Mouse (Mus musculus): ENCODE measurements at regions not wholly inside any gene's neighbourhood (a gene's known extent, or its start where the extent isn't known, plus 50 kb on each side); places are given as distances from the start of the nearest gene placed in this dataset.

- H3K27me3 ChIP-seq (ENCODE audit: control insufficient read depth, insufficient read depth, low read length) = no peaks in the 10 kb centered on the region
- no peak for ATAC-seq (replicated peaks; ENCODE audit: extremely low read depth, insufficient read depth, low FRiP score)
- no peak overlapping the region for H3K4me2 ChIP-seq (ENCODE audit: low read depth, low read length)
- H3K27ac ChIP-seq (ENCODE audit: low read length) = no peak overlapping the region
- no peaks in the 10 kb centered on the region for H3K4me1 ChIP-seq (ENCODE audit: control insufficient read depth, insufficient read depth, low read length)
- peaks cover 18% of the 10 kb centered on the region for H3K9me3 ChIP-seq (replicated peaks; ENCODE audit: control insufficient read depth, low read length)
- H3K4me3 ChIP-seq (ENCODE audit: low read length) = no peak overlapping the region
- no peak overlapping the region for H3K9ac ChIP-seq (ENCODE audit: low read length)
- 81% methylated on average over 11 of the region's 11 CpGs for WGBS
- no peaks in the 10 kb centered on the region for H3K36me3 ChIP-seq (ENCODE audit: control insufficient read depth, insufficient read depth)
Measured at GRCm38 (mm10) chr1:34930571-34930970, 80.8 kb downstream of the Plekhb2 start.

- H3K27ac ChIP-seq (ENCODE audit: low read length) = no peak overlapping the region
- H3K4me2 ChIP-seq (ENCODE audit: low read depth, low read length) = no peak overlapping the region
- H3K9me3 ChIP-seq (replicated peaks; ENCODE audit: control insufficient read depth, low read length) = no peaks in the 10 kb centered on the region
- H3K36me3 ChIP-seq (ENCODE audit: control insufficient read depth, insufficient read depth) = no peaks in the 10 kb centered on the region
- no peaks in the 10 kb centered on the region for H3K4me1 ChIP-seq (ENCODE audit: control insufficient read depth, insufficient read depth, low read length)
- ATAC-seq (replicated peaks; ENCODE audit: extremely low read depth, insufficient read depth, low FRiP score) = no peak
- no peaks in the 10 kb centered on the region for H3K27me3 ChIP-seq (ENCODE audit: control insufficient read depth, insufficient read depth, low read length)
- WGBS = 83% methylated on average over 1 of the region's 1 CpGs
- no peak overlapping the region for H3K4me3 ChIP-seq (ENCODE audit: low read length)
- H3K9ac ChIP-seq (ENCODE audit: low read length) = no peak overlapping the region
Measured at GRCm38 (mm10) chr1:34943196-34943595, 93.4 kb downstream of the Plekhb2 start.

- no peak for ATAC-seq (replicated peaks; ENCODE audit: extremely low read depth, insufficient read depth, low FRiP score)
- H3K4me3 ChIP-seq (ENCODE audit: low read length) = no peak overlapping the region
- H3K27ac ChIP-seq (ENCODE audit: low read length) = no peak overlapping the region
- H3K27me3 ChIP-seq (ENCODE audit: control insufficient read depth, insufficient read depth, low read length) = no peaks in the 10 kb centered on the region
- H3K4me2 ChIP-seq (ENCODE audit: low read depth, low read length) = no peak overlapping the region
- no peaks in the 10 kb centered on the region for H3K4me1 ChIP-seq (ENCODE audit: control insufficient read depth, insufficient read depth, low read length)
- no peak overlapping the region for H3K9ac ChIP-seq (ENCODE audit: low read length)
- peaks cover 3% of the 10 kb centered on the region; the same call in 1 of the 2 replicates for H3K9me3 ChIP-seq (replicated peaks; ENCODE audit: control insufficient read depth, low read length)
- no peaks in the 10 kb centered on the region for H3K36me3 ChIP-seq (ENCODE audit: control insufficient read depth, insufficient read depth)
- 68% methylated on average over 19 of the region's 19 CpGs for WGBS
Measured at GRCm38 (mm10) chr1:34961633-34962507, 112.1 kb downstream of the Plekhb2 start.

DNA sequence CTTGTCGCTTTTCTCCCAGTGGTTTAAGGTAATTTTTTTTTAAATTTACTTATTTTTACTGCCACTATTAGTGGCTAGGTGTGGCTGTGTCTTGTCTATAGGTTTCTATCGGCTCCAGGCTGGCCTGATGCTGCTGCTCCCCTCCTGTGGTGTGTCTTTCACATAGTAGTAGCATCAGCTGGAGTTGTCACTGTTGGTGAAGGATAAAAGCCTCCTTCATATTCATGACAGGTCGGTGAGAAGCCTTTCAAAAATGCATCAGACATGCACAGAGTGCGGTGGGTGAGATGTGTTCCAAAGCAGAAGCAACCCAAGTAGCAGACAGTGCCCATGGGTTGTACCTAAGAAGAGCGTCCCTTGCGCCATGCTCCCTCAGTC lies 112.7 kb downstream of the Plekhb2 start:
- 75% methylated on average over 6 of the region's 6 CpGs for WGBS

DNA sequence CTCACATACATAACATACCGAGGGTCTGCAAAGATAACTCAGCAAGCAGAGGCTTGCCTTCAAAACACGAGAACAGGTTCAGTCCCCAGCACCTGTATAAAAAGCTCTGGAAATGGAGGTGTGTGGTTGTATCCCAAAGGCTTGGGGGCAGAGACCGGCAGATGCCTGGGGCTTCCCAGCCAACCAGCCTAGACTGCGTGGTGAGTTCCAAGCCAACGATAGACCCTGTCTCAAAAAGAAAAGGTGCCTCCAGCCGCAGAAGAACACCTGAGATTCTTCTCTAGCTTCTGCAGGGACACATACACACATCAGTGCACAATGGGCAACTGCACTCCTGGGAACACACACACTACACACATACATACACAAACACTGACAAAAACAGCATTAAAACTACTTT lies 125.0 kb downstream of the Plekhb2 start:
- Histone ChIP-seq H3K4me1 (ENCODE audit: control insufficient read depth, insufficient read depth, low read length) (no peaks in the 10 kb centered on the region), H3K27me3 (ENCODE audit: control insufficient read depth, insufficient read depth, low read length) (no peaks in the 10 kb centered on the region), H3K36me3 (ENCODE audit: control insufficient read depth, insufficient read depth) (no peaks in the 10 kb centered on the region), H3K4me2 (ENCODE audit: low read depth, low read length) (no peak overlapping the region), H3K9me3 (replicated peaks; ENCODE audit: control insufficient read depth, low read length) (peaks cover 11% of the 10 kb centered on the region), H3K9ac (ENCODE audit: low read length) (no peak overlapping the region), H3K27ac (ENCODE audit: low read length) (no peak overlapping the region), H3K4me3 (ENCODE audit: low read length) (no peak overlapping the region)
- WGBS = 79% methylated on average over 6 of the region's 6 CpGs
- no peak for ATAC-seq (replicated peaks; ENCODE audit: extremely low read depth, insufficient read depth, low FRiP score)

More for the DNA sequence above, 112.7 kb downstream of the Plekhb2 start:
- Histone ChIP-seq H3K4me3 (ENCODE audit: low read length) (no peak overlapping the region), H3K9ac (ENCODE audit: low read length) (no peak overlapping the region), H3K4me2 (ENCODE audit: low read depth, low read length) (no peak overlapping the region), H3K36me3 (ENCODE audit: control insufficient read depth, insufficient read depth) (no peaks in the 10 kb centered on the region), H3K9me3 (replicated peaks; ENCODE audit: control insufficient read depth, low read length) (peaks cover 3% of the 10 kb centered on the region; the same call in 1 of the 2 replicates), H3K27ac (ENCODE audit: low read length) (no peak overlapping the region), H3K27me3 (ENCODE audit: control insufficient read depth, insufficient read depth, low read length) (no peaks in the 10 kb centered on the region), H3K4me1 (ENCODE audit: control insufficient read depth, insufficient read depth, low read length) (no peaks in the 10 kb centered on the region)
- ATAC-seq (replicated peaks; ENCODE audit: extremely low read depth, insufficient read depth, low FRiP score) = no peak

GRCm38 (mm10) chr1:34978156-34978555 lies 128.4 kb downstream of the Plekhb2 start:
- 88% methylated on average over 10 of the region's 10 CpGs for WGBS
- no peak for ATAC-seq (replicated peaks; ENCODE audit: extremely low read depth, insufficient read depth, low FRiP score)
- Histone ChIP-seq H3K9ac (ENCODE audit: low read length) (no peak overlapping the region), H3K4me3 (ENCODE audit: low read length) (no peak overlapping the region), H3K9me3 (replicated peaks; ENCODE audit: control insufficient read depth, low read length) (peaks cover 11% of the 10 kb centered on the region), H3K4me2 (ENCODE audit: low read depth, low read length) (no peak overlapping the region), H3K4me1 (ENCODE audit: control insufficient read depth, insufficient read depth, low read length) (no peaks in the 10 kb centered on the region), H3K36me3 (ENCODE audit: control insufficient read depth, insufficient read depth) (no peaks in the 10 kb centered on the region), H3K27ac (ENCODE audit: low read length) (no peak overlapping the region), H3K27me3 (ENCODE audit: control insufficient read depth, insufficient read depth, low read length) (no peaks in the 10 kb centered on the region)

- H3K27ac ChIP-seq (ENCODE audit: low read length) = no peak overlapping the region
- H3K4me2 ChIP-seq (ENCODE audit: low read depth, low read length) = no peak overlapping the region
- H3K9ac ChIP-seq (ENCODE audit: low read length) = no peak overlapping the region
- H3K27me3 ChIP-seq (ENCODE audit: control insufficient read depth, insufficient read depth, low read length) = no peaks in the 10 kb centered on the region
- peaks cover 11% of the 10 kb centered on the region for H3K9me3 ChIP-seq (replicated peaks; ENCODE audit: control insufficient read depth, low read length)
- H3K4me3 ChIP-seq (ENCODE audit: low read length) = no peak overlapping the region
- H3K36me3 ChIP-seq (ENCODE audit: control insufficient read depth, insufficient read depth) = no peaks in the 10 kb centered on the region
- WGBS = 64% methylated on average over 3 of the region's 3 CpGs
- no peak for ATAC-seq (replicated peaks; ENCODE audit: extremely low read depth, insufficient read depth, low FRiP score)
- no peaks in the 10 kb centered on the region for H3K4me1 ChIP-seq (ENCODE audit: control insufficient read depth, insufficient read depth, low read length)
Measured at GRCm38 (mm10) chr1:34979350-34979749, 129.6 kb downstream of the Plekhb2 start.

DNA sequence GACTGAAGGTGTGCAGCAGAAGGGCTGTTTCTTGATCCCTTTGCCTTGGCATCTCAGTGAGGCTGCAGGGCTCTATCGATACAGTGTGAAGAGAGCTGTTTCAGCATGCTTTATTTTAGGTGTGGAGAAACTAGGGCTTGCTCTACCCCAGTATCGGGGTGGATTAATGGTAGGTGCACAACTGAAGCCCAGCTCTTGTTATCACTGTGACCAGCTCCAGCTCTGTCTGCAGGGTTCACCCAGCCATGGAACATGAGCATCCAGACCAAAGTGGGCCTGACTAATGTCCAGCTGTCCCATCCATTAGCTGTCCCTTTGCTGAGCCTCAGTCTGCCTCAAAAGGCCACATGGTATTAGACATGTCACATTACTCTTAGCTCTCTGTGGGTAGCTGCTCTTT lies 132.2 kb downstream of the Plekhb2 start:
- Histone ChIP-seq H3K27me3 (ENCODE audit: control insufficient read depth, insufficient read depth, low read length) (no peaks in the 10 kb centered on the region), H3K9ac (ENCODE audit: low read length) (no peak overlapping the region), H3K9me3 (replicated peaks; ENCODE audit: control insufficient read depth, low read length) (peaks cover 11% of the 10 kb centered on the region), H3K4me1 (ENCODE audit: control insufficient read depth, insufficient read depth, low read length) (no peaks in the 10 kb centered on the region), H3K4me2 (ENCODE audit: low read depth, low read length) (no peak overlapping the region), H3K4me3 (ENCODE audit: low read length) (no peak overlapping the region), H3K27ac (ENCODE audit: low read length) (no peak overlapping the region), H3K36me3 (ENCODE audit: control insufficient read depth, insufficient read depth) (no peaks in the 10 kb centered on the region)
- WGBS = 89% methylated on average over 2 of the region's 2 CpGs
- ATAC-seq (replicated peaks; ENCODE audit: extremely low read depth, insufficient read depth, low FRiP score) = no peak

- no peak overlapping the region for H3K27ac ChIP-seq (ENCODE audit: low read length)
- H3K9me3 ChIP-seq (replicated peaks; ENCODE audit: control insufficient read depth, low read length) = peaks cover 10% of the 10 kb centered on the region
- no peak overlapping the region for H3K4me2 ChIP-seq (ENCODE audit: low read depth, low read length)
- no peaks in the 10 kb centered on the region for H3K36me3 ChIP-seq (ENCODE audit: control insufficient read depth, insufficient read depth)
- no peaks in the 10 kb centered on the region for H3K27me3 ChIP-seq (ENCODE audit: control insufficient read depth, insufficient read depth, low read length)
- H3K4me1 ChIP-seq (ENCODE audit: control insufficient read depth, insufficient read depth, low read length) = no peaks in the 10 kb centered on the region
- no peak for ATAC-seq (replicated peaks; ENCODE audit: extremely low read depth, insufficient read depth, low FRiP score)
- H3K4me3 ChIP-seq (ENCODE audit: low read length) = no peak overlapping the region
- no peak overlapping the region for H3K9ac ChIP-seq (ENCODE audit: low read length)
- WGBS = 68% methylated on average over 2 of the region's 2 CpGs
Measured at GRCm38 (mm10) chr1:34982966-34983365, 133.2 kb downstream of the Plekhb2 start.
